Mouse (Mus musculus): ENCODE data around the gene Entpd6.

Entpd6 gene

GRCm38 (mm10) chr2:150787234-150787771, 38.5 kb downstream of the Entpd6 start:
- DNase-seq, result peak; percentile 22 to 32

GRCm38 (mm10) chr2:150788768-150789550, 40.1 kb downstream of the Entpd6 start:
- DNase-seq, result no peak

GRCm38 (mm10) chr2:150793320-150793719, 44.5 kb downstream of the Entpd6 start:
- DNase-seq, result no peak

- no peak for DNase-seq
Measured at GRCm38 (mm10) chr2:150798084-150798483, 49.2 kb downstream of the Entpd6 start.

- DNase-seq, result no peak
Measured at GRCm38 (mm10) chr2:150800616-150801015, 51.8 kb downstream of the Entpd6 start.

- DNase-seq, result no peak
Measured at GRCm38 (mm10) chr2:150803035-150803434, 54.2 kb downstream of the Entpd6 start.

GRCm38 (mm10) chr2:150808381-150808780, 59.5 kb downstream of the Entpd6 start:
- DNase-seq, result no peak

- no peak for DNase-seq
Measured at GRCm38 (mm10) chr2:150808812-150809211, 60.0 kb downstream of the Entpd6 start.

GRCm38 (mm10) chr2:150810603-150811002, 61.8 kb downstream of the Entpd6 start:
- no peak for DNase-seq

GRCm38 (mm10) chr2:150812816-150813215, 64.0 kb downstream of the Entpd6 start:
- no peak for DNase-seq

GRCm38 (mm10) chr2:150816676-150817402, 68.0 kb downstream of the Entpd6 start:
- DNase-seq, result no peak

- DNase-seq, result no peak
Measured at GRCm38 (mm10) chr2:150818742-150819141, 69.9 kb downstream of the Entpd6 start.

GRCm38 (mm10) chr2:150820720-150821119, 71.9 kb downstream of the Entpd6 start:
- no peak for DNase-seq

All from thymus, postnatal 36 days (tissue).